Mouse (Mus musculus) MEL (cell line): ENCODE results near the gene Daxx. TPM values are rescaled to one million over a fixed set of nuclear protein-coding genes. Genes with fewer than 3 reads are reported as not detected.
"Not testable (repeated sequence)": the region's sequence is repeated elsewhere in the genome, so short reads cannot be mapped to it uniquely, and the experiment has no call there.

Source experiments
- DNase-seq: peaks from one replicate; pipeline ENCODE4 v3.0.0; 2011; ENCODE audit warnings: low read depth, low spot score
- H3K27ac ChIP-seq: 2 replicates; pipeline ENCODE4 v1.5.1; 2012; ENCODE audit warnings: low read depth, mild to moderate bottlenecking, control low read depth, low read length, moderate library complexity; ENCODE audit not compliant: control insufficient read depth
- H3K27me3 ChIP-seq, 2 experiments: fragments of 150-350 bp in 1 of 2; sonication (generic) in 1 of 2; 2 replicates each; pipeline ENCODE4 v1.6.1; 2012; ENCODE audit warnings: low read length in 2 of 2, mild to moderate bottlenecking in 2 of 2, improper control_type of control experiment in 1 of 2, moderate library complexity in 1 of 2; ENCODE audit not compliant: insufficient read depth in 2 of 2, control insufficient read depth in 1 of 2
- H3K36me3 ChIP-seq, 2 experiments: 2 replicates each; pipeline ENCODE4 v1.6.1; 2012 to 2014; ENCODE audit warnings: low read length in 2 of 2, improper control_type of control experiment in 1 of 2, inconsistent platforms in 1 of 2, mild to moderate bottlenecking in 1 of 2; ENCODE audit not compliant: insufficient read depth in 2 of 2, control insufficient read depth in 1 of 2
- H3K4me1 ChIP-seq, 2 experiments: fragments of 150-350 bp in 1 of 2; sonication (generic) in 1 of 2; 2 replicates each; pipeline ENCODE4 v1.6.1; 2012; ENCODE audit warnings: low read length in 2 of 2, improper control_type of control experiment in 1 of 2, mild to moderate bottlenecking in 1 of 2; ENCODE audit not compliant: insufficient read depth in 2 of 2, control insufficient read depth in 1 of 2
- H3K4me3 ChIP-seq, 2 experiments: fragments of 150-350 bp in 1 of 2; sonication (generic) in 1 of 2; 2 replicates each; pipeline ENCODE4 v1.5.1; 2012; ENCODE audit warnings: low read depth in 2 of 2, low read length in 2 of 2, mild to moderate bottlenecking in 2 of 2, moderate library complexity in 2 of 2, control low read depth in 1 of 2, improper control_type of control experiment in 1 of 2; ENCODE audit not compliant: control insufficient read depth in 1 of 2, insufficient read depth in 1 of 2
- H3K79me2 ChIP-seq: 2 replicates; pipeline ENCODE4 v1.6.1; 2012; ENCODE audit warnings: mild to moderate bottlenecking, low read length, moderate library complexity; ENCODE audit not compliant: control insufficient read depth, poor library complexity, insufficient read depth
- H3K9ac ChIP-seq: 2 replicates; pipeline ENCODE4 v1.6.1; 2012; ENCODE audit warnings: low read depth, mild to moderate bottlenecking, control low read depth, low read length, moderate library complexity; ENCODE audit not compliant: control insufficient read depth, poor library complexity, severe bottlenecking
- H3K9me3 ChIP-seq: fragments of 150-350 bp; sonication (generic); replicated peaks from 2 replicates; pipeline ENCODE4 v1.6.1; 2012; ENCODE audit warnings: mild to moderate bottlenecking, low read length, improper control_type of control experiment, moderate library complexity; ENCODE audit not compliant: insufficient read depth
- BHLHE40 ChIP-seq: IDR thresholded peaks from 2 replicates; pipeline ENCODE4 v1.6.1; 2012; ENCODE audit warnings: low read depth, mild to moderate bottlenecking, inconsistent platforms, low read length, improper control_type of control experiment, borderline replicate concordance
- CHD1 ChIP-seq: IDR thresholded peaks from 2 replicates; pipeline ENCODE4 v1.6.1; 2012; ENCODE audit warnings: low read depth, mild to moderate bottlenecking, inconsistent platforms, low read length, improper control_type of control experiment
- E2F4 ChIP-seq: IDR thresholded peaks from 2 replicates; pipeline ENCODE4 v1.6.1; 2011; ENCODE audit warnings: low read depth, low read length, improper control_type of control experiment, borderline replicate concordance
- ELF1 ChIP-seq: IDR thresholded peaks from 2 replicates; pipeline ENCODE4 v1.6.1; 2014; ENCODE audit warnings: low read depth, mild to moderate bottlenecking, inconsistent platforms, low read length, improper control_type of control experiment, moderate library complexity
- ETS1 ChIP-seq: IDR thresholded peaks from 2 replicates; pipeline ENCODE4 v1.6.1; 2012; ENCODE audit warnings: low read depth, mild to moderate bottlenecking, inconsistent platforms, low read length, improper control_type of control experiment, moderate library complexity
- HCFC1 ChIP-seq: IDR thresholded peaks from 2 replicates; pipeline ENCODE4 v1.6.1; 2012; ENCODE audit warnings: low read depth, mild to moderate bottlenecking, inconsistent platforms, low read length, improper control_type of control experiment, moderate library complexity
- JUND ChIP-seq: IDR thresholded peaks from 2 replicates; pipeline ENCODE4 v1.6.1; 2011; ENCODE audit warnings: low read depth, mild to moderate bottlenecking, improper control_type of control experiment, low read length
- MAX ChIP-seq: IDR thresholded peaks from 2 replicates; pipeline ENCODE4 v1.6.1; 2011; ENCODE audit warnings: low read length, improper control_type of control experiment
- MAZ ChIP-seq: IDR thresholded peaks from 2 replicates; pipeline ENCODE4 v1.6.1; 2012; ENCODE audit warnings: low read depth, mild to moderate bottlenecking, inconsistent platforms, low read length, improper control_type of control experiment
- MXI1 ChIP-seq: IDR thresholded peaks from 2 replicates; pipeline ENCODE4 v1.6.1; 2011; ENCODE audit warnings: mild to moderate bottlenecking, low read depth, low read length, improper control_type of control experiment
- MYB ChIP-seq: IDR thresholded peaks from 2 replicates; pipeline ENCODE4 v1.6.1; 2011; ENCODE audit warnings: mild to moderate bottlenecking, low read depth, low read length, improper control_type of control experiment
- MYC ChIP-seq: IDR thresholded peaks from 2 replicates; pipeline ENCODE4 v1.6.1; 2011; ENCODE audit warnings: low read depth, mild to moderate bottlenecking, low read length, improper control_type of control experiment, moderate library complexity
- NELFE ChIP-seq: IDR thresholded peaks from 2 replicates; pipeline ENCODE4 v1.6.1; 2011; ENCODE audit warnings: low read depth, low read length, improper control_type of control experiment
- POLR2AphosphoS2 ChIP-seq: IDR thresholded peaks from 2 replicates; pipeline ENCODE4 v1.6.1; 2011; ENCODE audit warnings: low read length, improper control_type of control experiment
- POLR2AphosphoS5 ChIP-seq: IDR thresholded peaks from 2 replicates; pipeline ENCODE4 v1.6.1; 2012; ENCODE audit warnings: low read depth, borderline replicate concordance, mild to moderate bottlenecking, inconsistent platforms, low read length, moderate library complexity, mixed read lengths
- SIN3A ChIP-seq: IDR thresholded peaks from 2 replicates; pipeline ENCODE4 v1.6.1; 2012; ENCODE audit warnings: low read length, improper control_type of control experiment, inconsistent platforms
- TAL1 ChIP-seq: IDR thresholded peaks from 2 replicates; pipeline ENCODE4 v1.6.1; 2012; ENCODE audit warnings: mild to moderate bottlenecking, inconsistent platforms, low read length, moderate library complexity, mixed read lengths
- TBP ChIP-seq: IDR thresholded peaks from 2 replicates; pipeline ENCODE4 v1.8.0; 2011; ENCODE audit warnings: low read depth, low read length, improper control_type of control experiment
- TCF12 ChIP-seq: IDR thresholded peaks from 2 replicates; pipeline ENCODE4 v1.6.1; 2014; ENCODE audit warnings: low read depth, mild to moderate bottlenecking, inconsistent platforms, low read length, improper control_type of control experiment, moderate library complexity
- USF2 ChIP-seq, 2 experiments: IDR thresholded peaks; 2 replicates each; pipeline ENCODE4 v1.6.1; 2011 to 2012; ENCODE audit warnings: improper control_type of control experiment in 2 of 2, low read length in 2 of 2, borderline replicate concordance in 1 of 2, inconsistent platforms in 1 of 2, low read depth in 1 of 2, mild to moderate bottlenecking in 1 of 2; ENCODE audit not compliant: insufficient read depth in 1 of 2
- ZC3H11A ChIP-seq: IDR thresholded peaks from 2 replicates; pipeline ENCODE4 v1.6.1; 2012; ENCODE audit warnings: low read depth, mild to moderate bottlenecking, inconsistent platforms, low read length, improper control_type of control experiment
- ZMIZ1 ChIP-seq: IDR thresholded peaks from 2 replicates; pipeline ENCODE4 v1.6.1; 2012; ENCODE audit warnings: low read depth, mild to moderate bottlenecking, inconsistent platforms, low read length, improper control_type of control experiment, moderate library complexity
- ZNF384 ChIP-seq: IDR thresholded peaks from 2 replicates; pipeline ENCODE4 v1.6.1; 2012; ENCODE audit warnings: low read depth, mild to moderate bottlenecking, inconsistent platforms, low read length, improper control_type of control experiment
- polyA plus RNA-seq, 2 experiments: library from polyadenylated mRNA; stranded (reverse) in 1 of 2; unstranded in 1 of 2; fragments of >175 nt in 1 of 2; fragments of >200 nt in 1 of 2; gene quantifications; 2 replicates each; pipeline versions ENCODE4 v1.2.1 to v1.2.4; 2012; ENCODE audit warnings: low replicate concordance in 2 of 2, low read depth in 1 of 2; ENCODE audit not compliant: insufficient read length in 2 of 2, insufficient read depth in 1 of 2, missing spikeins in 1 of 2
- total RNA-seq: library from RNA; depleted of rRNA; stranded (reverse); fragments of 300-350 nt; gene quantifications from 2 replicates; pipeline ENCODE4 v1.2.3, GENCODE M21; 2012

Daxx gene
- total and polyA plus RNA-seq, 3 experiments: 40.6 to 68.0 TPM; not detected in 1

DNA sequence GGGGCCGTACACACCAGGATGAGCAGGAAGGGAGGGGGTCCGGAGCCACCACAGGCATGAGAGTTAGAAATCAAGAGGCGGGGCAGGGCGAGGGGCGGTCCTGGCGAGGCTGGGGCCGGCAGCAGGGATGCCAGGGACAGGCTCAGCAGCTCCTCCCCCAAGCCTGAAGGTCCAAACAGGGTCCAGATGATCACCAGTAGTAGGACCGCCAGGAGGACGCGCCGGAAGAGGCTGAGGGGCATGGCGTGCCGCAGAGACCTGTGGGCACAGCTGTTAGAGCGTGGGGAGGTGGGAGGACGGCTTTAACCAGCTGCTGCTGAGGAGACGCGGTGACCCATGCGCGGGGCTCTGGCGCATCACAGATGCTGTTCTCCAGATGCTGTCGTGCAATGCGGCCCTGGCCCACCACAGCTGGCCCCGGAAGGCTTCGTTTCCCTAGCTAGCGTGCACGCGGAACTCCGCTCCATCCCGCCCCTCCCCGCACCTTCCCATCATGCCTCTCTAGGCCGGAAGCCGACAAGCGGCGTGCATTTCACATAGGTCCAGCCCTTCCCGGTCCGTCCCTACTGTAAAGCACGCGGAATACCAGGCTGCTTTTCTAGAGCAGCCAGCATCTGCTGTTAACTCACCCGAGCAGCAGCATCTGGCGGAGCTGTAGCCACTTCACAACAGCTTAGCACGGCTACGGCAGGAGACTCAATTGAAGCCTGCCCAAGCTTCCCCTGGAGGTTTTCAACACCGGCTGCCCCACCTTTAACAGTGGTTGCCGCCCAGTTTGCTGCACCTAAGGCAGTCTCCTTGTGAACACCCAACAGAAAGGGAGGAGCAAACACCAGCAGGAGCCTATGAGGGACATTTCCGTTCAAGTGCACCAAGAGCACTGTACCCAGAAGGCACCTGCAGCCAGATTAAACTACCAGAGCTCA is 42.1 kb downstream of the Daxx start, which contains the start of gene B3galt4 (continued):
- no peak for TF ChIP-seq ZC3H11A
- no peak for TF ChIP-seq E2F4
- no peak; the same call in 1 of the 2 replicates for TF ChIP-seq POLR2AphosphoS5
- no peak for TF ChIP-seq JUND
- no peak for TF ChIP-seq USF2 (IDR thresholded peaks at IDR 0.05; ENCODE audit: borderline replicate concordance in 1 of 2, insufficient read depth in 1 of 2, low read depth in 1 of 2, low read length in 2 of 2)
- peak; percentile 65; the same call in 1 of the 2 replicates for TF ChIP-seq BHLHE40
- no peak for TF ChIP-seq CHD1
- TF ChIP-seq NELFE: peak; percentile 59
- peak; percentile 26; the same call in 1 of the 2 replicates for TF ChIP-seq TCF12
- TF ChIP-seq TAL1: no peak
- TF ChIP-seq ETS1: peak; percentile 76
- peak; percentile 81 for TF ChIP-seq MAZ
- TF ChIP-seq MAX: peak; percentile 88

DNA sequence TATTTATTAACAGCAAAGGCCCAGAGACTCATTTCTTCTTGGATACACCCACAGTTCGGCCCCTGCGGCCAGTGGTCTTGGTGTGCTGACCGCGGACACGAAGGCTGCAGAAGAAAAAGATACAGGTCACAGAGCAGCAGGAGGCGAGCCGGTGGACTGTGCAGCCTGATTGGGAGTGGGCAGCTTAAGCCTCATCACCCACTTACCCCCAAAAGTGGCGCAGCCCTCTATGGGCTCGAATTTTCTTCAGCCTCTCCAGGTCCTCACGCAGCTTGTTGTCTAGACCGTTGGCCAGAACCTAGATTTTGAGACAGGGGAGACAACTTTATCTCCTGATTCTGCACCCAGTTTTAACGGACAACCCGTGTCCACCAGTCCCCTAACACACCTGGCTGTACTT is 42.8 kb downstream of the Daxx start:
- peak overlapping the region in 1 of 2 experiments; percentile 82; a peak in 2 of 4 replicates for H3K4me3 ChIP-seq
- DNase-seq, H3K9me3 ChIP-seq, H3K27me3 ChIP-seq: not testable (repeated sequence)
- H3K4me1 ChIP-seq: peaks cover 0 to 13% of the 10 kb centered on the region in 2 experiments; a peak in 2 of 4 replicates
- H3K36me3 ChIP-seq: peaks cover 10 to 17% of the 10 kb centered on the region in 2 experiments
- H3K9ac ChIP-seq: peak overlapping the region; percentile 99
- H3K79me2 ChIP-seq: peaks cover 39% of the 10 kb centered on the region
- H3K27ac ChIP-seq: peak overlapping the region; percentile 95

DNA sequence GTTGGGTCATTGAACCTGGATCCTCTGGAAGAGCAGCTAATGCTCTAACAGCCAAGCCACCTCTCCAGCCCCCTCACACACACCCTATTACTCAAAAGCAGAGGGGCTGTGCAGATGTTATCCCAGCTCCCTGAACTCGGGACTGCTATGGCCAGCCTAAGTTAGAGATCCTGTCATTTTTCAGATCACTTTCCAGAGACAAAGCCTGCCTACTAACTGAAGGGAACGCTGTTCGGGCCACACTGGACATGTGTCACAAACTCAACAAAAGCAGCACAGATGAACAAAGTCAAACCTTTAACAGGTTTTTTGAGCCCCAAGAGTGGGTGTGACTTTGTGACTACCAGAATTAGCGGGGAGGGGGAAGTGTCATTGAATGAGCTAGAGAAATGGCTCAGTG is 43.7 kb downstream of the Daxx start:
- Histone ChIP-seq H3K4me1 (peaks cover 0 to 13% of the 10 kb centered on the region in 2 experiments; a peak in 2 of 4 replicates), H3K79me2 (peaks cover 40% of the 10 kb centered on the region), H3K9me3 (no peaks in the 10 kb centered on the region), H3K9ac (peak overlapping the region; percentile 99), H3K27me3 (no peaks in the 10 kb centered on the region), H3K27ac (peak overlapping the region; percentile 95), H3K36me3 (peaks cover 10 to 18% of the 10 kb centered on the region in 2 experiments), H3K4me3 (peak overlapping the region; percentile 82 to 87)
- TF ChIP-seq USF2 (IDR thresholded peaks at IDR 0.05; ENCODE audit: borderline replicate concordance in 1 of 2, insufficient read depth in 1 of 2, low read depth in 1 of 2, low read length in 2 of 2): no peak
- TF ChIP-seq ZNF384: no peak
- TF ChIP-seq SIN3A: peak; percentile 64
- TF ChIP-seq MXI1: peak; percentile 41; the same call in 1 of the 2 replicates
- TF ChIP-seq POLR2AphosphoS2: no peak
- TF ChIP-seq HCFC1: no peak
- no peak for TF ChIP-seq JUND
- 0 out of 2 replicates have a peak, but pooled peaks have one; percentile 14 for TF ChIP-seq MYB
- no peak for TF ChIP-seq ELF1
- TF ChIP-seq MYC: 0 out of 2 replicates have a peak, but pooled peaks have one; percentile 33
- TF ChIP-seq CHD1: 0 out of 2 replicates have a peak, but pooled peaks have one; percentile 53
- TF ChIP-seq TBP: no peak
- 0 out of 2 replicates have a peak, but pooled peaks have one; percentile 36 for TF ChIP-seq ZMIZ1
- DNase-seq: peak; percentile 46
